Mouse (Mus musculus) thymus, postnatal 0 days (tissue): ENCODE measurements at regions not wholly inside any gene's neighbourhood (a gene's known extent, or its start where the extent isn't known, plus 50 kb on each side); places are given as distances from the start of the nearest gene placed in this dataset.

Experiments used
- DNase-seq: peaks from one replicate; pipeline ENCODE4 v3.0.0-alpha.2; 2015; ENCODE audit warnings: low spot score

DNA sequence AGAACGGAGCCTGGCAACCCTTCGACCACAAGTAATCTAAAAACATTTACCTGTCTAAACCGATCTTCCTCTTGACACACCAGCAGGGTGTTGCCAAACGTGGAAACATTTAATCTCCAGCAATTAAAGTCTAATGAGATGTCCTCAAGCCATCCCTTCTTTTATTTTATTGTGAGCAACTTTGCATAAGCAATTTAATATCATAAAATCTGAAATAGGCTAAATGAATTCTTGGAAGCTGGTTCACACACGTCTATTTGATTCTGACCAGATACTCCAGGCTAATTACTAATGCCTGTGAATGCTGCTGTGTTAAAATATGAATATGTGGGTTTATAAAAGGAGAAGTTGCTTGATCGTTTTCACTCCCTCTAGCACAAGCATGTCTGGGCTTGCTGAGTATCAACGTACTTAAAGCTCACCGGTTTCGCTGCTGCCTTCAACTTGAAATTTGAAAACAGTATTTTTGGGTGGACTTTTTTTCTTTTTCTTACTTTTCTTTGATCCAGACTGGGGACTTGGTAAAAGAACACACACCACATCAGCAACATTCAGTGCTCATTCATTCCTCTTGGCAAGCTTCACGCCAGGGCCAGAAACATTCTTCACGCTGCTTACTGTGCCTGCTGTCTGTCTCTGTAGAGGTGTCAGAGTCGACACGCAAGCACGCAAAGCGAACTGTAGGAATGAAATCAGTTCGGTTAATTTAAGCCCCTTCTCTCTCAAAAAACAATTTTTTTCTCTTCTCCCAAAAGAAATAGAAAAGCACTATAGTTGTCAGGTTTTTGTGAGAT lies 194.4 kb downstream of the Npr3 start:
- DNase-seq = no peak

DNA sequence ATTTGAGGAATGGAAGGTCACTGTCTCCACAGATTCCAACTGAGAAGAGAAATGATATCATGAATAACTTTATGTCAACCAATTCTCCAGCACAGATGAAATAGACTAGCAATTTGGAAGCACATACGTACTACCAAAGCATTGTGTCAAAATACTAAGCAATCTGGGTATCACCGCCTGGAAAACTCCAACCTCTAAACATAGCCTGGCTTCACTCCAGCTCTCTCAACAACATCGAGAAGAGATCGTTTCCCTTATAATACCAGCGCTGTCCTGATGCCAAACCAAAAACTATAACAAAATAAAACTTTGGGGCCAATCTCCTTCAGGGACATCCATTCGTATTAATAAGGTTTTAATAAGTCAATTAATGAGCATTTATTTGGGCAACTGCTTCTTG lies 205.8 kb downstream of the Npr3 start:
- no peak for DNase-seq

DNA sequence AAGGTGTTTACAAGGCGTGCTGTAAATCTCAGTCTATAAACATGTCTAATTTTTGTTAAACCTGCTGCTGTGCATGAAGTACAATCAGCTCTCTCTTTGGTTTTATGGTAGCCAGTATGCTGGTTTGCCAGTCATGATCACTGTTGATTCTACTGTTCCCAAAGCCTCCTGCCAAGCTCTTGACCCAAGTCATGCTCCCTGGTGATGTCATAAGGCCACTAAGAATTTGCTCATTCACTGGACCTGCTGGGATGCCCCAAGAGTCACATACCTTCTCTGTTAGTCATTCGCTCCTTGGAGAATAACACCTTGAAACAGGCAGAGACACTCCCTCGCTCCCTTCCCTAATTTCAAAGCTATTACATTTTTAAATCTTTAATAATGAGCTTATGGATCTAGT lies 207.2 kb downstream of the Npr3 start:
- no peak for DNase-seq

DNA sequence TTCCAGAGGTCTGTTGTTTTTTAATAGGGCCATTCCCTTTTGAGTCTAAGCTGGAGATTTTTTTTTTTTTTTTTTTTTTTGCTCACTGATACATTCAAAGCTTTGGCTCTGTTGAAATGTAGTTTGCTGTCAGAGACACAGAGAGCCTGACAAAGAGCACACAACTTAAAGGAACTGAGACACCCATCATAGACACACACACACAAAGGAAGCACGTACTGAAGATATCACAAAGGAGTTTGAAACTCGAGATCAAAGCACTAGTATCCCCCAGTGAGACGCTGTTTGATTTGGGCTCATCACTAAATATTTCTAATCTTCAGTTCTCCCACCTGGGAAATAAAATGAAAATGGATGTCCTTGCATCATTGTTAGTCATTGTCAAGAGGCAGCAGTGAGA lies 210.0 kb downstream of the Npr3 start:
- DNase-seq = no peak

DNA sequence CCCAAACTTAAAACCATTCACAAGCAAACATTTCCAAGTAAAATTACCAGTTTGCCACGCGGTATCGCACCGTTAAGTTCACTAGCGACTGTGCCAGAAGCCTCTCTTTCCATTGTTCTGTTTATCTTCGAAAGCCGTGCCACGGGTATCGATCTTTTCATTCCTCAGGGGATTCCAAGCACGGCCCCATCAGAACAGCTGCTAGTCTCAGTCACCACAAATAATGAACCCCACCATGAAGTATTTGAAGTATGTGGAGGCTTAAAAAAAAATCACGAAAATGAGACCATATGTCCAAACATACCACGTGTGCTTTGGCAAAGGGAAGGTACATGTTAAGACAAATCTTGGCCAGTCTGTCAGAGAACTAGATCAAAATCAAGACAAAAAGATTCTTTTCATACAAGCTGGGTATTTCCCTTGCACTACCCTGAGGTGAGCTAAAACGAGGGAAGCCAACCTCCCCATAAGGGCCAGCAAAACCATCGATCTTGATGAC lies 213.3 kb downstream of the Npr3 start:
- DNase-seq = no peak

DNA sequence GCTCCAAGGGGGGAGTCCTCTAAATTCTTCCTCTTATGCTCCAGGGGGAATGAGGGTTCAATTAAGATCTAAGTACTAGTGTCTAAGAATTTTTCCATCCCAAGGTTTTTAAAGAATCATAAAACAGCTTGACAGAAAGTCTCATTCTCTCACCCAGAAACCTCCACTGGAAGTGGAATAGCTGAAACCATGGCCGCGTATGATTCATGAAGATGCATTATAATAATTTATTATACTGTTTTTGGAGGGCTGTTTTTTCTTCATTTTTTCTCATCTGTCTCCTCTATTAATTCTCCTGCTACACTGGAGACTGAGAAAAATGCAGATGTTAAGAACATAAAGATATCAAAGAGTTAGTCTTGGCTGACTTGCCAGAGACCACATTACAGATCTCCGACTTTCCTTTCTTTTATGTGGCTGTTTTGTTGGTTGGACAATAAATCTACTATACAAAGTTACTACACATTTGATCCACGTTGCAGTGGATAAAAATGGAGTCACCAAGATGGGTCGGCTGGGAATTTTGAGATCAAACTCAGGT lies 242.2 kb downstream of the Npr3 start:
- no peak for DNase-seq

DNA sequence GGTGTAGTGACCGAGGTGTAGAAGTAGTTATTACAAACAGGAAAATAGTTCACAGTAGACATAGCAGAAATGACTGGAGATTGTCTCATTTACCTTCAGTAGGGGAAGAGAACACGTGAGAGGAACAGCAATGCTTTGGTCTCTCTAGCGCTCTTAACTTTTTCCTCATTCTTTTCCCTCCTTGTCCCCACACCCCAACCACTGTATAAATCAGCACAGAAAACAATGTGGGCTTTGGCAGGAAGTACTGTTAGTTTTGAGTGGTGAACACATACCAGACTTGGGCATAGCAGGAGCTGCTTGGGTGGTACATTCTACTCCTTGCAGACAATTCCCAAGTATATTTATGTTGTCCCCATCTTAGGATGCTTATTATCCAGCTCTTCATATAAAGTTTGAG lies 251.9 kb downstream of the Npr3 start:
- no peak for DNase-seq

DNA sequence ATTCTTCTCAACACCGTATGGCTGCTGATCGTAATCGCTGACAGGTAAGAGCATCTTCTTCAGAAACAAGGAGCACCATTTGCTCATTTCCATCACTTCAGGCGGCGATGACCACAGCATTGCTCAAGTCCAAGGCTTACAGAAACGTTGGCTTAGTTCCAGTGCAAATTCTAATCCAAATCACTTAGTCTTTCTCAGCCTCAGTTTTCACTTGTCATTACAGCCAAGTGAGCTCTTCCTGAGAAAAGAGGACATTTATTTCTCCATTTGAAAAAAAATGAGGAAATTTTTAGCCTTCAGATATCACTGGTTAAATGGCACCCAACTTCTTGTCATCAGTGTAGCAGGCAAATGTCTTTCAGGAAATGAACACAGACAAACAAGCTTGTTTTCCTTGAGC lies 246.8 kb upstream of the Tars start:
- no peak for DNase-seq

DNA sequence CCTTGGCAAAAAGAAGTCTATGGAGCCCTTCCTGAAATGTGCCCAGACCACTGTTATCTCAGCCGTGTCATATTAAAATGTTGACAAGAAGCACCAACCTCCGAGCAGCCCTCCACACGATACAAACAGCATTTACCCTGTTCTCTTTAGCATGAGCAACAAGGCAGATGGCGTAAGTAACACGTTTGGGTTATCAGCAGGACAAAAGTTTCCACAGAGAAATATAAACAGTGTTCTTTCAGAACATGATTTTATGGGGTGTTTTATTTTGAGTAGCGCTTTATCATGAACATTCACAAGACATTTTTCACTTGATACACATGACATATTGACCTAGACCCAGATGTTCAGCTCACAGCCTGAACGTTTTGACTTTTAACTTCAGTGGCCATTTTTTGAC lies 245.3 kb upstream of the Tars start:
- no peak for DNase-seq

DNA sequence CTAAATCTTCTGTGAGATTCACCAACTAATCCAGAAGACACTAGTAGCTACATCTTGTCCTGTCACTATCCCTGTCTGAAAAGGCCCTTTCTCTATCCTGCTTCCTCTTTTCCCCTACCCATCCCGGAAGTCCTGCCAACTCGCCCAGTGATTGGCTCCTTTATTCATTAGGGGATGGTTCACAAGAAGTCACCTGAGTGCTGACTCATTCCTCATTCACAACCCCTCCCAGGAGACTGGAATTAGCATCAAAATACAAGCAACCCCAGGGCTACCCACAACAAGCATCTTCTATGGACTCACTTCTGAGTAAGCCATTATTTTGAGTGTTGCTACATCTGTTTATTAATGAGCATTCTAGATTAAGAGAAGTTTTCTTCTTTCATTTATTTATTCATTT lies 231.2 kb upstream of the Tars start:
- no peak for DNase-seq

DNA sequence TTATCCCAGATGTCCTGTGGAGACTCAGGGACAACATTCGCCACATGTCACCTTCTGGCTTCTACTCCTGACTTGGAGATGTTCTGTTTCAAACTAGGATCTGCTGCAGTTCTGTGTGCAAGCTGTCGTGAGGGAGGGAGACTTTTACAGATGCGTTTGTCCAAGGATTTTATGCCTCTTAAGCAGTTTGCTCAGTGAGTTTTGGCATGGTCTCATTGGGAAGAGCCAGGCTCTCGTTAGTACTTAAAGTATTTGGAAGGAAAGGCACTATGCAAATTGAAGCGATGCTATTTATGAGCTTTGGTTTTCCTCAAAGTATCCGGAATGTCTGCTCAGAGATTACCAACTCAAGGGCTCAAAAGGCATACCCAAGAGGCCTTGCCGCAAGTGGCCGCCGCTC lies 227.0 kb upstream of the Tars start:
- no peak for DNase-seq

DNA sequence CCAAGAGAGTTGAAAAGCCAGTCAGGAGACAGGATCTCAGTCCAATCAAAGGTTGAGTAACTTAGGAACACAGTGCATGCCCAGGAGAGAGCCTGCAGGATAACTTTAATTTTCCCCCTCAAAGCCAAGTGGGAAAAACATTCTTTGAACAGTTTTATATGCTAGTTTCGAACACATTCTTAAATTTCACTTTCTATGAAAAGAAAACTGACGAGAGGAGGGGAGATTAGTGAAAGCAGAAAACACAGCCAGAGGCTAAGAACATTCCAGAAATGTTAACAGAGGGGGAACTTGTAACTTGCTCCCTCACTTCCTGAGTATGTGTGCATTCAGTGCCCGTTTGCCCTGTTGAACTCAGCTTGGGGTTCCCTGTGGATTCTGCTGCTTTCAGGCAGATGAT lies 213.0 kb upstream of the Tars start:
- DNase-seq = no peak

DNA sequence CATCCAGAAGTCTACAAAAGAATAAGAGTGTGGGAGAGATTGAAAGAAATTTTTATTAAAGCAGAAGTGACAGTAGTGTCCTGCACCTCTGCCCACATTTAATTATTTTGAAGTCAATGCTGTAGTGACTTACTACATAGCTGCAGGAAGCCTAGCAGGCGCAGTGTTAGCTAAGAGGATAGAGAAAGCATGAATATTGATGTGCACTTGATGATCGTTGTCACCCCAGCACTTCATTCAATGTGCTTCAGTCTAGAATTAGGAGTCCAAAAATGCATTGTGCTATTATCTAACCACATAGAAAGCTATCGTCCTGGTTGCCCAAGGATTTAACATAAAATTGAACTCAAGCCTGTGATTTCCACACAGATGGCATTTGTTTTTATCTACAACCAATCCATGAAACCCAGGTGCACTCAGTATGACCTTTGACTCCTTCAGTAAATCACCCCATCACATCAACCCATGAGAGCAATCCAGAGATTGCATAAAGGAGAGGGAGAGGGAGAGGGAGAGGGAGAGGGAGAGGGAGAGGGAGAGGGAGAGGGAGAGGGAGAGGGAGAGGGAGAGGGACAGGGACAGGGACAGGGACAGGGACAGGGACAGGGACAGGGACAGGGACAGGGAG lies 210.7 kb upstream of the Tars start:
- DNase-seq = no peak

DNA sequence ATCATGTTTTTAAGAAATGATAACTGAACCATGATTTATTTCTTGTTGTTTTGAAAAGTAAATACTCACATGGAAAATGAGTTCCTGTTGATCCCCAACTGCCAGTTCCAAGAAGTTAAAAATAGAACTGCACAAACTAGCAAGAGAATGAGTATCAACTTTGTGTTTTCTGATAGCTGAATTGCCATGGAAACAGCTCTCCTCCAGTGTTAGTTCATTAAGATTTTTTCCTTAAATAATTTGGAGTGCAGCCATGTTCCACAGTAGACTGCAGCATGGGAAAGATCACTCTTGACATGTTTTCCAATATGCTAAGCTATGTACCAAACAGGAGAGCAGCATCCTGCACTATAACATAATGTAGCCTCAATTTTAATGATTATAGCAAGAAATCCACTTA lies 208.0 kb upstream of the Tars start:
- DNase-seq = no peak

DNA sequence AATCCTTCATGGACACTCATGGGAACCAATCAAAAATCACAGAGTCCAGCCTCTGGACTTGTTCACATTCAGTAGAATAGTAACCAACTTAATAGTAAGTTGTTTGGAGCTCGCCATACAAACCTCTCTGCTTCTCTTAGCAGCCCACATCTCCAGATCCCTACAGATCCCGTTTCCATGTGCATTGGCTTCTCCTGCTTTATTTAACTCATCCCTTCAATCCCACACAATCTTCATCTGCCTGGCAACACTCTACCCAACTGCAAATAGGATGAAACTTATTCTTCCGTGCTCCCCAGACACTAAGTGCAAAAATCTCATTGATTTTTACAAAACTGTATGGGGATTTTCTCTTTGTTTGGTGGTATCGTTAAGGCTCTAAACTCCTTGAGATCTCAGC lies 206.2 kb upstream of the Tars start:
- no peak for DNase-seq

DNA sequence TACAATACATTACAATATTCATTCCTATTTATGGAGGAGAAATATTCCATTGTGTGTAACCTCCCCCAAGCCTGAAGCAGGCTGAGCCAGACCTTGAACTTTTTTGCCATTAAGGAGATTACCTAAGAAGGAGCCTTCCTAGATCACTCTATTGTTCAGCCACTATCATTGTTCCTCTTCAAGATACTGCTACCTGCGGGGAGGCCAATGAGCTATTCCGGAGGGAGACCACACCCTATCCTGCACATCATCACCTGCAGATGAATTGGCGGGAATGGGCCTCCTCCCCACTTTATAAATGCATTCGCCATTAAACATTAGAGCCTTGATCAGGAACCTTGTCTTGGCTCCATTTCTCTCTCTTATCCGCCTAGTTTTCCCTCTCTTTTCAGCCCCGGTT lies 197.6 kb upstream of the Tars start:
- DNase-seq = no peak

DNA sequence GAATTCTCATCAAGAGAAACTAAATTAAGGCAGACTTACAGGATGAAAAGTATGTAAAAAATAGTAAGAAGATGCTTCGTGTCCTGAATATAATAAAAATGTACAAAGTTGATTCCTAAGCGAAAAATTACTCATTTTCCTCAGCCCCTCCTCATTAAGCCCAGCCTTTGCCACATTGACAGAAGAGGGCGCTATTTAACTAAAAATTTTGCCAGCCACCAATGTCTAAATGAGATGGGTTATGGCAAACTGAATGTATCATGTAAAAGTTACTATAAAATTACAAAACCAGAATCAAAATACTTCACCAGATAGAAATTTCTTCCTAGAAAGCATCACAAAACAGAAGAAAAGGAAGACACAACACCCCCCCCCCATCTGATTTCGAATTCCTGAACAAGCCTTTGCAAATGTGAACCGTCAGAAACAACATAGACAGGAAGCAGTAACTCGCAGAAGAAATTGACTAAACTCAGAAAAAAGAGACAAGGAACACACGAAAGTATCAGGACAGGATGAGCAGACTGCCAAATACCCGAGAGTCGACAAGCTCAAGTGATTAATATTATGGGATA lies 191.2 kb upstream of the Tars start:
- DNase-seq = peak; percentile 42

DNA sequence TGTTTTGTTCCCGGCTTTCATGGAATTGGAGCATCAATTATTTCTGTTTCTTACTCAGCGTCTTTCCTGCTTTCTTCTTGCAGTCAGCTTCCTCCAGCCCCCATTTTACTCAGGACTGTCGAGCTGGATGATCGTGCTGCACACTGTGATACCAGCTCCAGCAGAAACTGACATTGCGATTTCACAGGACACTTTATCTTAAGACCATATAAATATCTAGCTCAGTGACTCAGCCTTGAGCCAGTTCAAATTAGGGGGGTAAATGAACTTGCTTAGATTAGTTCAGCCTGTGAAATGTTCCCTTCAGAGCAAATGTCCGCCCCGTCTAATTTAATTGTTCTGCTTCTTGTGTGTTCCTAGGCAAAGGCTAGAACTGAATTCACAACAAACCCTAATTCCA lies 190.3 kb upstream of the Tars start:
- no peak for DNase-seq

DNA sequence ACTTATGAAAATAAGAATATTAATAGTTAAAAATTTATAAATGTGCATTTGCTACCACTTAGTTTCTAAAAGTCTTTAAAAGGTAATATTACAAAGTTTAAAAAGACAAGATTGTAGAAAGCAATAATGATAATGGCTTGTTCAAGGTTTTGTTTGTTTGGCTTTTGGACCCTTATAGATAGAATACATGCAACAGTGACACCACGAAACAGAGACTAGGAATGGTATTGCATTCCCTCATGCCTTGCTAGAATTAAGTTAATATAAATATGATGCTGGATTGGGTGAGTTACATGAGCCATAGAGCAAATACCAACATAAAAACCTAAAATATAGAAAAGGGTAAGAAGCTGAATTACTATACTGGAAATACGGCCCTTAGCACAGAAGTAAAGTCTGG lies 186.9 kb upstream of the Tars start:
- no peak for DNase-seq

DNA sequence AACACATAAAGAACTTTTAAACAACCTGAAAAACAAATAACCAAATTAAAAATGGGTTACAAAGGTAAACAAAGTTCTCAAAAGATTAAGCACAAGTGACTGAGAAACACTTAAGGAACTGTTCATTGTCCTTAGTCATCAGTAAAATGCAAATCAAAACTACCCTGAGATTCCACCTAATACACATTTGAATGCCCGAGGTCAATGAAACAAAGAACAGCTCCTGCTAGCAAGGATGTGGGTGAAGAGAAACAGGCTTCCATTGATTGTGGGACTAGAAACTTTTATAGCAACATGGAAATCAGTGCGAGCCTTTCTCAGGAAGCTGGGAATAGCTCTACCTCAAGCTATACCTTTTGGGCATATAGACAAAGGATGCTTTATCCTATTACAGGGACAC lies 184.7 kb upstream of the Tars start:
- DNase-seq = no peak

DNA sequence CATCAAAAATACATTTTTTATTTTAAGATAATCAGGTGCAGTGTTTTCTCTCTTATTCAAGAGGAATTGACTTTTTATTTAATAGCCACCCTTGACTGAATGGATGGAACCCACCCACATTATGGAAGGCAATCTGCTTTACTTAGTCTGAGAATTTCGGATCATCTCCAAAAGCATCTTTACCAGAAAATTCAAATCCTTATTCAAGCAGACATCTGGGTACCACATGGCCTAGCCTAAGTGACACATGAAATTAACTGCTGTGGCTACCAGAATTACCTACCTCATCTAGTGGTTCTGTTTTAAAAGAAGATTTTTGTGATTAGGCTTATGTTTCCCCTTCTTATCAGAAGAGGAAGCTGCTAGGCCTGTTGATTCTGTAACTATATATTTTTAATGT lies 178.9 kb upstream of the Tars start:
- DNase-seq = no peak

DNA sequence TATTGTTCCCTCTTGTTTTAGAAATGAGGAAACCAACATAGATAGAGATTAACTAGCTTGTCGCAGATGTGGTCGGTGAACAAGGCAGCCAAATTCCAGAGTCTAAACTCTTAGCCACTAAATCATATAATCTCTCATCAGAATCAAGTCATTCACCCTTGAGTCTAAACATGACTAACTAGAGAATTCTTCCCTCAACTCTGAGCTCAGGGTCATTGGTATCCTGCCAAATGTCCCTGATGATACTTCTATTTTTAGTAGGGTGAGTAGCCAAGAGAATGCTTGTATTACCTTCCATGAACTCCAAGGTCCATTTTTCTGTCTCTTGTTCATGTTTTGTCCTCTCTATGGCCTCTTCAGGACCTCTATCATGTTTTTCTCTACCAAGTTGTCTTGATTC lies 174.9 kb upstream of the Tars start:
- DNase-seq = no peak

DNA sequence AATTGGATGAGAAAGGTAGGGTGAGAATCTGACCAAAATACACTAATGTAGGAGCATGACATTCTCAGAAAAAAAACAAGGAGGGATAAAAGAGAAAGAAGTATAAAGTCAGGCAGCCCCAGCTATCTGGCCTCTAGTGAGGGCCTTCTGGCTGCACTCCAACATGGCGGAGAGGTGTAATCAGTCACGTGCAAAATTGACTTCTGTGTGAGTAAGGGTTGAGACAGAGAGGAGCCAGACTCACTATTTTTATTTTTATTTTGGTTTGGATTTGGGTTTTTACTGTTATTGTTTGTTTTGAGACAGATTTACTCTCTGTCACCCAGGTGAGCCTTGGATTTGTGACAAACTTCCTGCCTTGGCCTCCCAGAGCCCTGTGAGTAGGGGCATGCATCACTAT lies 174.0 kb upstream of the Tars start:
- DNase-seq = no peak
